ENCODE assay signal across 10 mouse cellular contexts in genomic region chr2:136051688-136052289, GRCm38 (mm10). TPM values are rescaled to one million over a fixed set of nuclear protein-coding genes. Genes with fewer than 3 reads are reported as not detected.
DNase-seq lines count a peak whose midpoint lies in the region; ATAC-seq lines count a peak whose summit lies in the region.
"Had no signal": no experiment of that assay in that cellular context is flagged by ENCODE, and none has a peak within 500 bp of the region (broad histone marks: within the 10 kb centered on the region; RNA-seq: fewer than 3 reads in every experiment).

Gene Lamp5, plus strand, starts transcription at chr2:136052239.

- no peak for ATAC-seq in embryonic facial prominence, embryonic 15.5 days (ENCODE audit: insufficient number of reproducible peaks, low FRiP score, low TSS enrichment, low read depth)
- ATAC-seq in neural tube, embryonic 14.5 days (ENCODE audit: low read depth) = peak; percentile 59

- H3K27me3 ChIP-seq in embryonic facial prominence, embryonic 15.5 days = peaks cover 5% of the 10 kb centered on the region; the same call in 1 of the 2 replicates
- no peaks in the 10 kb centered on the region for H3K27me3 ChIP-seq in neural tube, embryonic 14.5 days (ENCODE audit: control insufficient read depth, insufficient read depth, low read length)

- whole genome bisulfite sequencing in embryonic facial prominence, embryonic 15.5 days = 4% methylated on average over 8 of the region's 8 CpGs
- 3% methylated on average over 8 of the region's 8 CpGs for WGBS in neural tube, embryonic 14.5 days

- no peak within 1 kb of the TSS for H3K27ac ChIP-seq in embryonic facial prominence, embryonic 15.5 days (replicated peaks)
- peak within 1 kb of the TSS; percentile 91 for H3K27ac ChIP-seq in neural tube, embryonic 14.5 days (ENCODE audit: low read depth, low read length)

- peak within 1 kb of the TSS; percentile 44 for H3K4me2 ChIP-seq in embryonic facial prominence, embryonic 15.5 days (replicated peaks)
- peak within 1 kb of the TSS; percentile 57 for H3K4me2 ChIP-seq in neural tube, embryonic 14.5 days (ENCODE audit: low read depth, low read length)

- no peaks in the 10 kb centered on the region for H3K9me3 ChIP-seq in embryonic facial prominence, embryonic 15.5 days (replicated peaks)
- H3K9me3 ChIP-seq in neural tube, embryonic 14.5 days (ENCODE audit: control insufficient read depth, low read length) = no peaks in the 10 kb centered on the region

- H3K36me3 ChIP-seq in embryonic facial prominence, embryonic 15.5 days = no peaks in the 10 kb centered on the region
- no peaks in the 10 kb centered on the region for H3K36me3 ChIP-seq in neural tube, embryonic 14.5 days (ENCODE audit: control insufficient read depth, insufficient read depth, low read length)

- no peak within 1 kb of the TSS for H3K9ac ChIP-seq in embryonic facial prominence, embryonic 15.5 days
- H3K9ac ChIP-seq in neural tube, embryonic 14.5 days (replicated peaks; ENCODE audit: low read depth, low read length) = peak within 1 kb of the TSS; percentile 68

- intact Hi-C loops in heart, postnatal 10 days (cut with DNase I) = no loop called here

- H3K4me1 ChIP-seq in embryonic facial prominence, embryonic 15.5 days = peaks cover 12% of the 10 kb centered on the region; the same call in 1 of the 2 replicates
- H3K4me1 ChIP-seq in neural tube, embryonic 14.5 days (ENCODE audit: control insufficient read depth, insufficient read depth, low read length) = peaks cover 3% of the 10 kb centered on the region; the same call in 1 of the 2 replicates

- peak within 1 kb of the TSS; percentile 21 for H3K4me3 ChIP-seq in embryonic facial prominence, embryonic 15.5 days (replicated peaks)
- H3K4me3 ChIP-seq in neural tube, embryonic 14.5 days (ENCODE audit: low read depth, low read length) = peak within 1 kb of the TSS; percentile 31

- DNase-seq in kidney, postnatal 4 days = peak; percentile 24 to 29
- no peak for DNase-seq in kidney, postnatal 25 days
- DNase-seq in layer of hippocampus, postnatal 25 days (ENCODE audit: extremely low spot score in 1 of 2, low spot score in 1 of 2) = no peak
- no peak for DNase-seq in ovary, postnatal 10 days (ENCODE audit: low spot score)
- no peak for DNase-seq in thymus, postnatal 14 days
- no peak for DNase-seq in heart, postnatal 10 days

RNA-seq across cellular contexts. Expression of gene Lamp5, which starts in this region (rescaled TPM):
- polyA plus RNA-seq in embryonic facial prominence, embryonic 15.5 days (2015; fragmentation: Nextera tagmentation; extraction: Ambion mirVana) = 0.20 and 0.43 TPM in 2 replicates
- total RNA-seq in layer of hippocampus, postnatal 25 days (2021) = 10 to 100 TPM; 38.8 to 45.3 TPM
- polyA plus RNA-seq in neural tube, embryonic 14.5 days (2014; fragmentation: Nextera tagmentation; extraction: Ambion mirVana) = 351 and 352 TPM in 2 replicates
- not detected for total RNA-seq in heart, postnatal 10 days (2021)
- polyA plus RNA-seq: large intestine, adult 2 months; urinary bladder, adult 2 months had no signal

Comparison
In these comparisons a context has a peak if more than half of its experiments do, and no peak if none do; other contexts are left out.
1. RNA of gene Lamp5 (total RNA-seq): 38.8 to 45.3 TPM in layer of hippocampus, postnatal 25 days; not detected in heart, postnatal 10 days; every median in the first group is over 10 times any median in the second.
2. RNA of gene Lamp5 (polyA plus RNA-seq): 351 to 352 TPM in neural tube, embryonic 14.5 days; 0.20 to 0.43 TPM in embryonic facial prominence, embryonic 15.5 days; every median in the first group is over 100 times any median in the second.
3. DNase-seq: peak in kidney, postnatal 4 days (2 of 2); none in kidney, postnatal 25 days (0 of 2), layer of hippocampus, postnatal 25 days (0 of 2), ovary, postnatal 10 days (single experiment), thymus, postnatal 14 days (single experiment) and heart, postnatal 10 days (0 of 2).